Mouse (Mus musculus) heart, postnatal 0 days (tissue): ENCODE measurements around the gene Tmeff2. TPM values are rescaled to one million over a fixed set of nuclear protein-coding genes. Genes with fewer than 3 reads are reported as not detected.

Source experiments
- ATAC-seq: fragments of 200-750 bp; cut with Nextera tagmentation; 2 replicates; pipeline ENCODE4 v1.8.0; 2017; ENCODE audit warnings: low read depth, moderate number of reproducible peaks, moderate library complexity; ENCODE audit not compliant: insufficient read depth
- DNase-seq: peaks from one replicate; pipeline ENCODE4 v3.0.0-alpha.2; 2016; ENCODE audit warnings: low spot score
- H3K27ac ChIP-seq: fragments of 300-500 bp; sonication (generic); 2 replicates; pipeline ENCODE4 v1.5.1; 2014; ENCODE audit warnings: low read depth, mild to moderate bottlenecking
- H3K27me3 ChIP-seq: fragments of 300-500 bp; sonication (generic); 2 replicates; pipeline ENCODE4 v1.6.1; 2014; ENCODE audit warnings: low read length, mixed read lengths; ENCODE audit not compliant: control insufficient read depth, insufficient read depth
- H3K36me3 ChIP-seq: fragments of 300-500 bp; sonication (generic); replicated peaks from 2 replicates; pipeline ENCODE4 v1.6.1; 2014; ENCODE audit warnings: low read length, mixed read lengths; ENCODE audit not compliant: control insufficient read depth, insufficient read depth
- H3K4me1 ChIP-seq: fragments of 300-500 bp; sonication (generic); 2 replicates; pipeline ENCODE4 v1.6.1; 2014; ENCODE audit warnings: antibody characterized with exemption; ENCODE audit not compliant: control insufficient read depth, insufficient read depth
- H3K4me2 ChIP-seq: fragments of 300-500 bp; sonication (generic); 2 replicates; pipeline ENCODE4 v1.6.1; 2014; ENCODE audit warnings: low read depth, mild to moderate bottlenecking, low read length, moderate library complexity
- H3K4me3 ChIP-seq: fragments of 300-500 bp; sonication (generic); 2 replicates; pipeline ENCODE4 v1.5.1; 2014; ENCODE audit warnings: low read depth, low read length
- H3K9ac ChIP-seq: fragments of 300-500 bp; sonication (generic); replicated peaks from 2 replicates; pipeline ENCODE4 v1.6.1; 2014; ENCODE audit warnings: low read depth, low read length, mixed read lengths
- H3K9me3 ChIP-seq: fragments of 300-500 bp; sonication (generic); replicated peaks from 2 replicates; pipeline ENCODE4 v1.6.1; 2016; ENCODE audit warnings: low read length; ENCODE audit not compliant: control insufficient read depth
- CTCF ChIP-seq: IDR thresholded peaks from 2 replicates; pipeline ENCODE4 v1.5.1; 2016; ENCODE audit warnings: antibody characterized with exemption, control low read depth, low read depth
- EP300 ChIP-seq: IDR thresholded peaks from 2 replicates; pipeline ENCODE4 v1.6.1; 2016; ENCODE audit warnings: antibody characterized with exemption, low read depth
- WGBS: fragments of 180-500 bp; shearing (Covaris S2); extraction: QIAGEN DNeasy Blood & Tissue Kit; methylation state at CpG from one replicate; pipeline ENCODE4 v1.1.7; 2014; 5-methylcytosine and 5-hydroxymethylcytosine counted together
- microRNA-seq: library from miRNA; unstranded; fragments of <30 nt; microRNA quantifications from one replicate; pipeline ENCODE4, GENCODE M21; 2016
- polyA plus RNA-seq: library from polyadenylated mRNA; unstranded; fragments of >200 nt; fragmentation: Nextera tagmentation; extraction: Ambion mirVana; gene quantifications from 2 replicates; pipeline ENCODE4 v1.2.1, GENCODE M21; 2015
- total RNA-seq: library from RNA; depleted of rRNA; stranded (reverse); fragments of >200 nt; gene quantifications from 2 replicates; pipeline ENCODE4 v1.2.3, GENCODE M21; 2014; ENCODE audit warnings: low replicate concordance

Gene Tmeff2
- total and polyA plus RNA-seq, 2 experiments from 2014 or later = 0.23 to 0.51 TPM

DNA sequence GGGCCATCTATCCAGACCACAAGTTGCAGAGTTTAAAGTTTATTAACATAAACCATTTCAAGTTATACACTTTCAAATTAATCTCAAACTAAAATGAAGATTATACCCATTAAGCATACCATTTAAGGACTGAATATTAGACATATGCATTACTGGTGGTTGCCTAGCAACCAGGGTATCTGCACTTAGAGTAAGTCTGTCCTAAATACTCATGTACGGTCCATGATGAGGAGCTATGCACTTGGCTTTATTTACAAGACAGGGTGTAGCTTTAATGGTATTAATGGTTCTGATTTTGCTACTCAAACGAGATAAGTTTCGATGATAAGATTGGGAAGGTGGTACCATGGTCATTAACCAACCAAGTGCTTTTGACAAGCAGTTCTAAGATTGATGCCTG, 315.2 kb downstream of the Tmeff2 start:
- Histone ChIP-seq H3K27me3 (no peaks in the 10 kb centered on the region), H3K4me3 (no peak overlapping the region), H3K4me2 (no peak overlapping the region), H3K9me3 (no peaks in the 10 kb centered on the region), H3K4me1 (no peaks in the 10 kb centered on the region), H3K9ac (no peak overlapping the region), H3K27ac (no peak overlapping the region), H3K36me3 (no peaks in the 10 kb centered on the region)
- WGBS = 80% methylated on average over 3 of the region's 3 CpGs
- TF ChIP-seq EP300 = no peak
- TF ChIP-seq CTCF = no peak
- DNase-seq (no peak), ATAC-seq (no peak)

DNA sequence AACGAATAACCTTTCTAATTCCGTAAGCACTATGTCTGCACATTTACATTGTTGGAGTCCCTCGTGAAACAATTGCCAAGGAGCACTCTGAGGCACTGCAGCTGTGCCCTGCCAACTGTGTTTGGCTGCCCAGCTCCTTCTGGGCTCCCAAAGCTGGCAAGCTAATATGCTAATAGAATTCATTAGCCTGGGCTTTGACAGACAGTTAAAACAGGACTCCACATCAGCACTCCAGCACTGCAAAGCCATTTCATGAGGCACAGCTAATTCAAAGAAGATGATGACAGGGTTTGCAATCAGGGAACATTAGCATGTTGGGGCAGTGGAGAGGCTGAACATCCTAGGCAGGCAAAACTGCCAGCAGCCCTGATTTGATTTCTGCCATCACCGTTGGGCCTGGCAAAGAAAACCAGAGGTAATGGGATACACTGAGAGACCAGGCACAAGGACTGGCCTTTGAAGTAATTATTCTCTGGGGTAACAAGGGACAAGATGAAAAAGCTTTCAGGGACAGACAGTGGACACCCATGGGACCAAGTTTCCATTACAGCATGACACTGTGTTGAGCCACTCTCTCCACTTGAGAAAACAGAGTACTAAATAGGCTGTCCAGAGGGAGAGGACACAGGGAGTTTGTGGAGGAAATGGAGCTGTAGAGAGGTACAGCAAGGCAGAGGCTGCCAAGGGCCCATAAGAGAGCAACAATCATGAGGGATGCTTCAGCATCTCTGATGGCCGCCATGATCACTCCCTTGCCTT, 316.0 kb downstream of the Tmeff2 start:
- H3K36me3 ChIP-seq = no peaks in the 10 kb centered on the region
- H3K4me2 ChIP-seq = no peak overlapping the region
- ATAC-seq (no peak), DNase-seq (no peak)
- H3K9ac ChIP-seq = no peak overlapping the region
- H3K27me3 ChIP-seq = no peaks in the 10 kb centered on the region
- 84% methylated on average over 5 of the region's 5 CpGs for WGBS
- no peak overlapping the region for H3K27ac ChIP-seq
- no peaks in the 10 kb centered on the region for H3K4me1 ChIP-seq
- no peak overlapping the region for H3K4me3 ChIP-seq
- no peaks in the 10 kb centered on the region for H3K9me3 ChIP-seq
- no peak for TF ChIP-seq CTCF
- no peak for TF ChIP-seq EP300

DNA sequence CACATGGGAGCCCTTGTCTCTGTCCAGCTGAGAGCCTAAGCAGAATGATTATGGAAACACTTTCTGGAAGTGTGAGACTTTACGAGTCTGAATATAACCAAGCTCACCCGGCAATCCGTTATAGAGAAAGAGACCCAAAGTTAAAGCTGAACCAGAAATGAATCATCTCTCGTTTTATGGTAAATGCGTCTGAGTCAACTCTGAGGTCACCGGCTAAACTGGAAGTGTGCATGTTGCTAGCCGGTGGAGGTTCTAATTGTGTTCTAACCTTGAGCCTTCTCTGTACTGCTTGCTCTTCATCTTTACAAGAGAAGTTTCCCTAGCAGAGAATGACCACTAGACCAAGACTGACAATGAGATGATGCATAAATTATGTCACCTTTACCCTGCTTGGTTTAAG, 316.8 kb downstream of the Tmeff2 start:
- Histone ChIP-seq H3K4me1 (no peaks in the 10 kb centered on the region), H3K9me3 (no peaks in the 10 kb centered on the region), H3K9ac (no peak overlapping the region), H3K27me3 (no peaks in the 10 kb centered on the region), H3K27ac (no peak overlapping the region), H3K36me3 (no peaks in the 10 kb centered on the region), H3K4me3 (no peak overlapping the region), H3K4me2 (no peak overlapping the region)
- TF ChIP-seq CTCF = no peak
- no peak for TF ChIP-seq EP300
- 85% methylated on average over 7 of the region's 7 CpGs for WGBS
- DNase-seq = no peak
- no peak for ATAC-seq

DNA sequence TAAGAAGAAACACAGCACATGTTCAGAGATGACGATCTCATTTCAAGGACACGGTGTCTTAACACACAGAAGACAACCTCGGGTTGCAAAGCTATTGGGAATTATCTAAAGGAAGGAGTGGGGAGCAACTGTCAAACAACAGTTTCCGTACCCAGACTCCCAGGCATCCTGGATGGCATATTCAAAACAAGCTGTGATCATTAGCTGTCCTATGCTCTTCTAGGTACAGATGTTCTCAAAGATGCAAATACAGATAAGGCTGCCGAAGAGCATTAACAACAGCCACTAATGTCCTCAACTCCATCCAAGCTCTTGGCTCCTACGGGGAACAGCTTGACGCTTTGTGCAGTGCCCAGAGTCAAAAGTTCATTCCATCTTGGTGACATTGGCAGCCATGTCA, 324.7 kb downstream of the Tmeff2 start:
- no peak for ATAC-seq
- no peaks in the 10 kb centered on the region for H3K9me3 ChIP-seq
- H3K4me1 ChIP-seq = peaks cover 11% of the 10 kb centered on the region

More for the DNA sequence above, 324.7 kb downstream of the Tmeff2 start:
- Histone ChIP-seq H3K4me2 (no peak overlapping the region), H3K36me3 (no peaks in the 10 kb centered on the region), H3K27me3 (no peaks in the 10 kb centered on the region), H3K9ac (no peak overlapping the region), H3K4me3 (no peak overlapping the region), H3K27ac (no peak overlapping the region)
- no peak for DNase-seq
- 72% methylated on average over 7 of the region's 7 CpGs for WGBS
- no peak for TF ChIP-seq CTCF
- no peak for TF ChIP-seq EP300

Small RNAs within 50 kb of the gene (microRNA-seq; reads per million reads assigned to microRNA genes)
- not detected for gene Gm25736
